Mouse (Mus musculus): ENCODE results near the gene Exph5.

GRCm38 (mm10) chr9:53272714-53273113 lies 28.8 kb upstream of the Exph5 start:
- TF ChIP-seq CTCF (IDR thresholded peaks at IDR 0.05; ENCODE audit: low read depth, low read length) (no peak), GATA1 (IDR thresholded peaks at IDR 0.05; ENCODE audit: borderline replicate concordance, low read length) (no peak), TAL1 (conservative IDR thresholded peaks at IDR 0.05; ENCODE audit: low read depth, low read length) (no peak), POLR2AphosphoS5 (IDR thresholded peaks at IDR 0.05; ENCODE audit: insufficient replicate concordance, low read depth, low read length) (no peak)
